Mouse (Mus musculus) CH12.LX (cell line): Measurements from ENCODE around the gene Krt222. TPM values are rescaled to one million over a fixed set of nuclear protein-coding genes. Genes with fewer than 3 reads are reported as not detected.
A peak's percentile ranks its signal among the peaks of the same experiment; 100 is the strongest.

Source experiments
- DNase-seq: peaks from one replicate; pipeline ENCODE4 v3.0.0-alpha.2; 2013; ENCODE audit errors: extremely low read depth
- H3K27ac ChIP-seq: 2 replicates; pipeline ENCODE4 v1.5.1; 2012; ENCODE audit warnings: low read depth, mild to moderate bottlenecking, control low read depth, moderate library complexity; ENCODE audit not compliant: insufficient read depth
- H3K27me3 ChIP-seq: replicated peaks from 2 replicates; pipeline ENCODE3; 2012; ENCODE audit warnings: inconsistent platforms
- H3K36me3 ChIP-seq, 2 experiments: replicated peaks in 1 of 2; 2 replicates each; pipeline versions ENCODE3 to v1.6.1; 2012; ENCODE audit warnings: inconsistent platforms in 1 of 2, low read length in 1 of 2, mild to moderate bottlenecking in 1 of 2, mixed read lengths in 1 of 2, moderate library complexity in 1 of 2; ENCODE audit not compliant: control insufficient read depth in 1 of 2, insufficient read depth in 1 of 2
- H3K4me1 ChIP-seq, 2 experiments: 2 replicates each; pipeline ENCODE4 v1.6.1; 2012; ENCODE audit warnings: inconsistent platforms in 1 of 2, moderate library complexity in 1 of 2; ENCODE audit not compliant: insufficient read depth in 2 of 2, control insufficient read depth in 1 of 2
- H3K4me2 ChIP-seq: 2 replicates; pipeline ENCODE4 v1.6.1; 2012; ENCODE audit warnings: low read depth, mild to moderate bottlenecking, control low read depth; ENCODE audit not compliant: poor library complexity, insufficient read depth, severe bottlenecking
- H3K4me3 ChIP-seq, 3 experiments: fragments of 150-350 bp in 1 of 3; sonication (generic) in 1 of 3; replicated peaks in 1 of 3; 2 replicates each; pipeline versions ENCODE3 to v1.5.1; 2011 to 2012; ENCODE audit warnings: low read depth in 2 of 3, low read length in 2 of 3, mild to moderate bottlenecking in 2 of 3, moderate library complexity in 2 of 3, control low read depth in 1 of 3, improper control_type of control experiment in 1 of 3, inconsistent platforms in 1 of 3, mixed read lengths in 1 of 3; ENCODE audit not compliant: poor library complexity in 1 of 3
- H3K79me2 ChIP-seq: replicated peaks from 2 replicates; pipeline ENCODE4 v1.6.1; 2012; ENCODE audit warnings: mild to moderate bottlenecking, moderate library complexity; ENCODE audit not compliant: control insufficient read depth, poor library complexity, insufficient read depth, severe bottlenecking; ENCODE audit errors: extremely low read depth
- H3K9ac ChIP-seq: 2 replicates; pipeline ENCODE4 v1.6.1; 2012; ENCODE audit warnings: low read depth, mild to moderate bottlenecking, control low read depth, moderate library complexity; ENCODE audit not compliant: insufficient read depth
- H3K9me3 ChIP-seq: replicated peaks from 2 replicates; pipeline ENCODE3; 2012; ENCODE audit warnings: low read length, inconsistent platforms, mixed read lengths
- BHLHE40 ChIP-seq: IDR thresholded peaks from 2 replicates; pipeline ENCODE4 v1.6.1; 2011; ENCODE audit warnings: mild to moderate bottlenecking, low read depth, low read length, improper control_type of control experiment
- CHD1 ChIP-seq: IDR thresholded peaks from 2 replicates; pipeline ENCODE4 v1.6.1; 2012; ENCODE audit warnings: low read depth, low read length, improper control_type of control experiment, inconsistent platforms
- CTCF ChIP-seq, 2 experiments: IDR thresholded peaks in 1 of 2; conservative IDR thresholded peaks in 1 of 2; 2 replicates each; pipeline ENCODE4 v1.5.1; 2011 to 2012; ENCODE audit warnings: low read depth in 2 of 2, low read length in 2 of 2, improper control_type of control experiment in 1 of 2, inconsistent platforms in 1 of 2, mild to moderate bottlenecking in 1 of 2, moderate library complexity in 1 of 2
- E2F4 ChIP-seq: IDR thresholded peaks from 2 replicates; pipeline ENCODE4 v1.6.1; 2011; ENCODE audit warnings: low read depth, low read length, improper control_type of control experiment; ENCODE audit not compliant: insufficient replicate concordance
- EP300 ChIP-seq: IDR thresholded peaks from 2 replicates; pipeline ENCODE4 v1.6.1; 2011; ENCODE audit warnings: low read length, improper control_type of control experiment
- ETS1 ChIP-seq: conservative IDR thresholded peaks from 2 replicates; pipeline ENCODE4 v1.6.1; 2012; ENCODE audit warnings: low read depth, mild to moderate bottlenecking, inconsistent platforms, low read length, improper control_type of control experiment, moderate library complexity
- HCFC1 ChIP-seq: IDR thresholded peaks from 2 replicates; pipeline ENCODE4 v1.6.1; 2012; ENCODE audit warnings: low read depth, mild to moderate bottlenecking, inconsistent platforms, low read length, improper control_type of control experiment
- JUN ChIP-seq: IDR thresholded peaks from 2 replicates; pipeline ENCODE4 v1.6.1; 2011; ENCODE audit warnings: low read depth, mild to moderate bottlenecking, low read length, improper control_type of control experiment, moderate library complexity; ENCODE audit not compliant: insufficient read depth
- KAT2A ChIP-seq: IDR thresholded peaks from 2 replicates; pipeline ENCODE4 v1.6.1; 2012; ENCODE audit warnings: low read length, improper control_type of control experiment, inconsistent platforms; ENCODE audit not compliant: insufficient replicate concordance
- MAFK ChIP-seq: IDR thresholded peaks from 2 replicates; pipeline ENCODE4 v1.6.1; 2011; ENCODE audit warnings: low read length, improper control_type of control experiment; ENCODE audit not compliant: insufficient replicate concordance
- MAZ ChIP-seq: IDR thresholded peaks from 2 replicates; pipeline ENCODE4 v1.6.1; 2012; ENCODE audit warnings: low read depth, mild to moderate bottlenecking, inconsistent platforms, low read length, improper control_type of control experiment, moderate library complexity
- MEF2A ChIP-seq: IDR thresholded peaks from 2 replicates; pipeline ENCODE4 v1.6.1; 2014; ENCODE audit warnings: low read depth, mild to moderate bottlenecking, inconsistent platforms, low read length, improper control_type of control experiment, borderline replicate concordance
- MXI1 ChIP-seq: IDR thresholded peaks from 2 replicates; pipeline ENCODE4 v1.6.1; 2011; ENCODE audit warnings: mild to moderate bottlenecking, low read depth, low read length, improper control_type of control experiment
- MYC ChIP-seq: IDR thresholded peaks from 2 replicates; pipeline ENCODE4 v1.6.1; 2011; ENCODE audit warnings: low read depth, mild to moderate bottlenecking, improper control_type of control experiment, low read length
- NELFE ChIP-seq: IDR thresholded peaks from 2 replicates; pipeline ENCODE4 v1.6.1; 2011; ENCODE audit warnings: low read depth, low read length, improper control_type of control experiment
- NRF1 ChIP-seq: IDR thresholded peaks from 2 replicates; pipeline ENCODE4 v1.6.1; 2014; ENCODE audit warnings: low read depth, mild to moderate bottlenecking, inconsistent platforms, low read length, improper control_type of control experiment, moderate library complexity
- PAX5 ChIP-seq: IDR thresholded peaks from 2 replicates; pipeline ENCODE4 v1.6.1; 2012; ENCODE audit warnings: low read length, inconsistent platforms, mixed read lengths
- POLR2AphosphoS2 ChIP-seq: IDR thresholded peaks from 2 replicates; pipeline ENCODE4 v1.6.1; 2011; ENCODE audit warnings: low read depth, low read length, improper control_type of control experiment
- RAD21 ChIP-seq: IDR thresholded peaks from 2 replicates; pipeline ENCODE4 v1.6.1; 2011; ENCODE audit warnings: low read depth, mild to moderate bottlenecking, low read length, improper control_type of control experiment, moderate library complexity
- TBP ChIP-seq: conservative IDR thresholded peaks from 2 replicates; pipeline ENCODE4 v1.6.1; 2011; ENCODE audit warnings: low read depth, low read length, improper control_type of control experiment
- USF2 ChIP-seq: conservative IDR thresholded peaks from 2 replicates; pipeline ENCODE4 v1.6.1; 2011; ENCODE audit warnings: low read depth, low read length, improper control_type of control experiment
- ZC3H11A ChIP-seq: IDR thresholded peaks from 2 replicates; pipeline ENCODE4 v1.6.1; 2012; ENCODE audit warnings: low read depth, mild to moderate bottlenecking, inconsistent platforms, low read length, improper control_type of control experiment
- dilution Hi-C: fragments of 300-500 bp; cut with MboI; formaldehyde crosslinking; loops from 2 replicates; pipeline ENCODE4 v1.14.3; 2020; ENCODE audit warnings: low sequenced_read_pairs; ENCODE audit not compliant: extremely low pct_unique_long_range_greater_than_20kb, extremely low pct_ligation_motif_present
- in situ Hi-C: fragments of 300-500 bp; cut with MboI; formaldehyde crosslinking; loops from 3 replicates; pipeline ENCODE4 v1.14.3; 2019; ENCODE audit warnings: low sequenced_read_pairs, low pct_ligation_motif_present, low pct_unique_long_range_greater_than_20kb, mixed read lengths
- polyA plus RNA-seq: library from polyadenylated mRNA; unstranded; fragments of >175 nt; gene quantifications from 2 replicates; pipeline ENCODE4 v1.2.1, GENCODE M21; 2012; ENCODE audit warnings: low read depth; ENCODE audit not compliant: insufficient read length
- total RNA-seq, 2 experiments: library from RNA; depleted of rRNA; stranded (reverse); fragments of 300-350 nt in 1 of 2; fragments of >200 nt in 1 of 2; gene quantifications; 2 replicates each; pipeline ENCODE4 v1.2.3; 2012 to 2014

The Krt222 gene
- total and polyA plus RNA-seq, 3 experiments, result 22.0 to 24.4 (median 22.9) TPM

GRCm38 (mm10) chr11:99216181-99216580 lies 27.7 kb downstream of the Krt222 start:
- Histone ChIP-seq H3K79me2 (no peaks in the 10 kb centered on the region), H3K27me3 (no peaks in the 10 kb centered on the region), H3K9me3 (no peaks in the 10 kb centered on the region), H3K4me3 (no peak overlapping the region), H3K4me1 (peaks cover 9 to 23% of the 10 kb centered on the region in 2 experiments), H3K36me3 (peaks cover 79 to 96% of the 10 kb centered on the region in 2 experiments), H3K4me2 (no peak overlapping the region), H3K27ac (no peak overlapping the region), H3K9ac (no peak overlapping the region)
- dilution Hi-C loops, result no loop called here
- DNase-seq, result no peak
- TF ChIP-seq CTCF (conservative IDR thresholded peaks at IDR 0.05 in 1 of 2, IDR thresholded peaks at IDR 0.05 in 1 of 2; ENCODE audit: low read depth in 2 of 2, low read length in 2 of 2), result no peak
- peak; percentile 79 for TF ChIP-seq MEF2A
- TF ChIP-seq EP300, result no peak
- no peak for TF ChIP-seq PAX5
- in situ Hi-C loops, result no loop called here

- Histone ChIP-seq H3K9me3 (no peaks in the 10 kb centered on the region), H3K4me2 (no peak overlapping the region), H3K9ac (no peak overlapping the region), H3K79me2 (no peaks in the 10 kb centered on the region), H3K4me1 (peaks cover 8 to 17% of the 10 kb centered on the region in 2 experiments), H3K36me3 (peaks cover 79 to 92% of the 10 kb centered on the region in 2 experiments), H3K27ac (no peak overlapping the region), H3K27me3 (no peaks in the 10 kb centered on the region), H3K4me3 (no peak overlapping the region)
- in situ Hi-C loops (no loop called here), dilution Hi-C loops (no loop called here)
- no peak for TF ChIP-seq MAFK
- no peak for TF ChIP-seq TBP
- TF ChIP-seq NELFE, result no peak
- TF ChIP-seq CHD1, result no peak
- TF ChIP-seq MAZ, result no peak
- TF ChIP-seq BHLHE40, result no peak
- DNase-seq, result no peak
Observed at GRCm38 (mm10) chr11:99212693-99213092, 31.2 kb downstream of the Krt222 start.

- no peak overlapping the region for H3K27ac ChIP-seq
- no peak for DNase-seq
- H3K4me1 ChIP-seq, result peaks cover 7 to 10% of the 10 kb centered on the region in 2 experiments
- no peak overlapping the region for H3K4me2 ChIP-seq
- H3K36me3 ChIP-seq, result peaks cover 72 to 87% of the 10 kb centered on the region in 2 experiments
- no peak for TF ChIP-seq E2F4
- no peak for TF ChIP-seq POLR2AphosphoS2
- TF ChIP-seq USF2, result no peak
- TF ChIP-seq ETS1, result no peak
- TF ChIP-seq MXI1, result no peak
- no peak for TF ChIP-seq ZC3H11A
- TF ChIP-seq HCFC1, result no peak
- no peak for TF ChIP-seq RAD21
- TF ChIP-seq NRF1, result no peak
- no peak for TF ChIP-seq MYC
- TF ChIP-seq JUN, result no peak
- TF ChIP-seq MEF2A, result no peak
- no peak for TF ChIP-seq KAT2A
- no peaks in the 10 kb centered on the region for H3K79me2 ChIP-seq
- H3K9ac ChIP-seq, result no peak overlapping the region
- no peak overlapping the region for H3K4me3 ChIP-seq
- H3K27me3 ChIP-seq, result no peaks in the 10 kb centered on the region
- dilution Hi-C loops (no loop called here), in situ Hi-C loops (no loop called here)
- H3K9me3 ChIP-seq, result no peaks in the 10 kb centered on the region
Observed at GRCm38 (mm10) chr11:99211964-99212363, 31.9 kb downstream of the Krt222 start.
